Mouse (Mus musculus): ENCODE data around the gene Pparg.

The Pparg gene

DNA sequence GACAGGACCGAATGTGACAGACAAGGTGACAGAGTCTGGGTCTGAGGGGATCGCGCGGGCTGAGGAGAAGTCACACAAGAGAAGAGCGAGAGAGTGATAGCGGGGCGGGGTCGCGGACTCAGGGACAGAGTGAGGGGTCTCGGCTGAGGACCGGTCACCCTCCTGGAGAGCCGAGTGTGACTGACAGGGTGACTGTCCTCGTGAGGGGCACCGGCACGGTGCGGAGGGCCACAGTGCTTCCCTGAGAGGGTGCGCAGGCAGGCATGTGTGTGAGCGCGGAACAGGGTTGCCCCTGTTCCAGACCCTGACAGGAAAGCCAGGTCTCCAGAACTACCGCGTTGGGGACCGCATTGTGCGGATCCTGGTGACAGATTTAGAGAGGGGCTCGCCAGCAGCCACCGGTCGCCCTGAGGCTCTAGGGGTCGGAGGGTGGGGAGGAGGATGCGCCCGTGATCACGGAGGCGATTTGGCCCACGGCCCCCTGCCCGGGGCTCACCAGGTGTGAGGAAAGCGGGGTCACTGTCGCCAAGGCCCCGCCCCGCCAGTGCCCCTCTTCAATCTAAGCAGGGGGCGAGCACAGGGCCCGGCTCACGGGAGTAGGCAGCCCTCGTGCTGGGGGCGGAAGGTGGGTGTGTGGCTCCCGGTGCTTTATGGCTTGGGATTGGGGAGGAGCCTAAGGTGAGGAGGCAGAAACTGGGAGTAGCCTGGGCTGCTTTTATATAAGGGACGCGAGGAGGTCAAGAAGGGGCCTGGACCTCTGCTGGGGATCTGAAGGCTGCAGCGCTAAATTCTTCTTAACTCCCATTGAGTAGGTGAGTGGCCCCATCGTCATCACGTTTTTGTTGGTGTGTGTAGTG is 1.1 kb downstream of the Pparg start:
- peak; percentile 29 for DNase-seq (ENCODE audit: low spot score)

DNA sequence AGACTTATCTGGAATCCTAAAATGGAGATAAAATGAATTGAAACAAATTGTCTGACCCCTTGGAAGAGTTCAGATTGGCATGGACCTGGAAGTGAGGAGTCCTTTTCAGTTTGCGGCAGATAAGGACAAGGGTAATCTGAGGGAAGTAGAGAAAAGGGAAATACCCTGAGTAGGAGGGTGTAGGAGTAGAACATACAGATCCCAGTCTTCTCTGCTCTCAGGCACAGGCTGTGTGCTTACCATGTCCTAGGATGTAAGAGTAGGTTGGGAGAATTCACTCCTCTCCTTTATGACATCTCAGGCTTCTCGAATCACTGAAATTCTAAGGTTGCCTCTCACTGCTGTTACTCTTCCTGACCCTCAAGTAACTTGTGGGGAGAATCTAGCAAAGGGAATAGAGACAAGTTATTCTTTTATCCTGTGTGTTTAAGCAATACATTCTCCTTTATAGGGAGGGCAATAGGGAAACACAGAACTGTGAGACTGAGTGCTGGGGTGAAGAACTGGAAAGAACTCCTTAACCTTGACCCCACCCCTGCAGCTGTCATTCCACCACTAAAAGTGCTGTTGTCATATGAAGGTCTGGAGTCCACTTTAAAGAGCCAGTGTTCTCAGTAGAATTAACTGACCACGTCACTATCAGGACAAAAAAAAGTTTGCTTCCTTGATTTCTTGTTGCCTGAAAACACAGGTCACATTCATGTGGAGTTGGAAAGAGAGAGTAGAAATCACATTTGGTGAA is 6.3 kb downstream of the Pparg start:
- no peak for DNase-seq (ENCODE audit: low spot score)

DNA sequence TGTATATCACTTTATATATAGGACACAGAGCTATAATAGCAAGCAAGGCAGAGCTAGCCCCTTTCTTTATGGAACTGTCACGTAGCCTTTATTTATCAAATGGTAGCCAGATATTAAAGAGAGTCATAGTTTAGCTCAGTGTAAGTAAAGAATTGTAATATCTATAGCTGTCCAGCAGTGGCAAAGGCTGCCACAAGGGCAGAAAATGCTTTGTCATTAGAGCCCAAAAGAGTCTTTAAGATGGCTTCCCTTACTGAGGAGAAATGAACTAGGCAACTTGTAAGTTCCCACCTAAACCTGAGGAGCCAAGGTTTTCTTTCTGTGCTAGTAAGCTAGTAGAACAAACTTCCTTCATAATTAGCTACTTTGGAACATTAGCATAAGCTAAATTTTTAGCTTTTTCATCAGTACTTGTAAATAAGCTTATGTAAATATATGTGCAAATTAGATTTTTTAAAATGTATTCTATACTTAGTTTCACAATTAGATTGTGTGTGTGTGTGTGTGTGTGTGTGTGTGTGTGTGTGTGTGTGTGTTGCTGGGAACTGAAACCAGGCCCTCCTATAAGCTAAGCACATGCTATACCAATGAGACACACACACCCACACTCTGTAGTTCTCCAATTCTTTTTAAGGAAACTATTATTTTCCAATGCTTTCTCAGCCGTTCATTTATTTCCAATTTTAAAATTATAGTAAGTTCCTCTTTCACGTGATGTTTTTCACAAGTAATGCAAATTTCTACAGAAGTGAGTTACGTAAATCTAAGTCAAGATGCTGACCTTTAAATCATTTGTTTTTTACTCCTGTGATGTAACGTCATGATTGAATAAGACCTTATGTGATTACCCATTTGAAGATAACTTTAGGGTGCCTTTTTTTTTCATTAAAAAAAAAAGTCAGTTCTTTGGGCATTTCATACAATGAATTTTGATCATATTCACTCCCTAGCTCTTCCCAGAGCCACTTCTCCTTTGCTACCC is 14.4 kb downstream of the Pparg start:
- peak; percentile 12 for DNase-seq (ENCODE audit: low spot score)

DNA sequence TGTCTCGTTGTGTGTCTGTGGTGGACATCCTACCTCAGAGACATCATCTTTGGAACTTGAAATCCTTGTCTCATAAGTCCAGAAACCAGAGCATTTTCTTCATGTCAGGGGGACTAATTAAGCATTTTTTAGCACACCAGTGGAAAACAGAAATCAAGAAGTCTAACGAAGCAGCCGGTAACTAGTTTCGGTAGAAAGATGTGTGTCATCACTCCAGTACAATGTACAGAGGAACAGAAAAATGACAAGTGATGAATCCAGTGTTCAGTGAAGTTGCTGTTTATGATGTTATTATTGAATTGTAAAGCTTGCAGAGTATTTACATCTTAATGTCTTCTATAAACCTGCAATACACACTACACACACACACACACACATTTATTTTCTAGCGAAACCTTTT is 19.8 kb downstream of the Pparg start:
- no peak for DNase-seq (ENCODE audit: low spot score)

DNA sequence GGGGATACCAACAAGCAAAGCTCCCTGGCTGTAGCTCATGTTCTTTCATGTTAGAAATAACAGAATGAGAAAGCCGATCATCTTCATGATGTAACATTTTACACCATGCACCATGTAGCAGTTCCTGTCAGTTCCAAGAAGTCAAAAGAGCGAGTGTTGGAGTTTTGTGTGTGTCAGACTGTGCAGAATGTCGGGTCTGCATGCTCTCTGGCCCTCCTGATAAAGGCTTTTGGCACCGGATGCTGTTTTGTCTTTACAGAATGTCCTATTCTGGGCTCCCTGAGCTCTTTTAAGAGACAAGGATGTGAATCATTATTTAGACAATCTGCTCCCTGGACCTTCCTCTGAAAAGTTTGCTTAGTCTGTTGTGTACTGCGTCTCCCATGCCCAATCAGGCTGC is 22.0 kb downstream of the Pparg start:
- DNase-seq (ENCODE audit: low spot score): no peak

DNA sequence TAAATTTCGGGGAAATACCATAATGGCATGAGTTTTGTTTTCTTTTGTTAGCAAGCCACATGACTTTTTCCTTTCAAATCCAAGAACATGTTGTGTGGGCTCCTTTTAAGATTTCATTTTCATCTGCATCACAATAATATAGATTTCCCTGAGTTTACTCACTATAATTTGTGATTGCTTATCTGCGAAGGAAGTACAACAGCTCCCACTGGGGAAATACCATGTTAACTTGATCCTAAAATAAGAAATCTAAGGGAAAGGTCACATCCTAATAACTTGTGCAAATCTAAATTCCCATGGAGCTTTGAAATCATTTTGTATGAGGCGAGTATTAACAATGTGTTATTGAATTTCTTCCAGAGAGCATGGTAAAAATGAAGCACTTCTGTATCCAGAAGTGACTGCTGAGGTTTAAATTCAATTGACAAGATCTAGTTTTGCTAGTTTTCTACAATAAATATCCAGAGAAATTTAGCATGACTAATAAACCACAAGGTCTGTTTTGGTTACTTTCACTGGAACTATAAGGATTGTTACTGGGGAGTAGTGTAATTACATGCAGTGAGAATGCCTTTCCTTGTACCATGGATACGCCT is 29.3 kb downstream of the Pparg start:
- DNase-seq (ENCODE audit: low spot score): no peak

DNA sequence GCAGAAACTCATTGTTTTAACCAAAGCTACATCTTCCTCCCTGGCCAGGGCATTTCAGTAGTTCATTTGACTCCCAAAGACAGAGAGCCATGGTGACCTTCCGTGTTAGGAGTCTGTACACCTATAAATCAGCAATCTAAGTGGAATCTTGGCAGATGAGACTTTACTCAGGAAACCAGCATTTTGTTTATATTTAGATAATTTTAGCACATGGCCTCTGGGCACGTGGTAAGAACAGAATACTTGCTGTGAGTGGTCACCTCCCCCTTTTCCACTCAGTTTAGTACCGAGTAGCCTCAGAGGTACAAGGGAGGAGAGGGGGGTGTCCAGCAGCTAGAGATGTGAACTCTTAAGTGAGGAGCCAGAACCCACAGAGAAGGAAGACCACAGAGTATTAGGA is 36.2 kb downstream of the Pparg start:
- DNase-seq (ENCODE audit: low spot score): no peak

DNA sequence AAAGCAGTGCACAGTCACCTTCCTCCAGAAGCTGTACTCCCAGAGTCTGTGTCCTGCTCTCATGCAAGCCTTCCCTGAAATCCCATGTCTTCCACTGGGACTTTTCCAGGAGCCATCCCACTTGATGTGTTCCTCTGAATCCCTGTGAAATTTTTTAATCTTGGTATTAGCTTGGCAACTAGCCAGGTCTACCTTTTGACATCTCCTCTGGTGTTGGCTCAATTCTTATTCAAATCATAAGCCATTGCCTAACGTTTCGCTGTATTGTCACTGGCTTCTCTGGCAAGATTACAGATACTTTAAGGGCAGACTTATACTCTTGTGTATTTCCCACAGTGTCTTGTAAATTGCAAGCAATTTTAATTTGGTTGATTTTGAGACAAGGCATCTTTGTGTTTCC is 43.6 kb downstream of the Pparg start:
- no peak for DNase-seq (ENCODE audit: low spot score)

DNA sequence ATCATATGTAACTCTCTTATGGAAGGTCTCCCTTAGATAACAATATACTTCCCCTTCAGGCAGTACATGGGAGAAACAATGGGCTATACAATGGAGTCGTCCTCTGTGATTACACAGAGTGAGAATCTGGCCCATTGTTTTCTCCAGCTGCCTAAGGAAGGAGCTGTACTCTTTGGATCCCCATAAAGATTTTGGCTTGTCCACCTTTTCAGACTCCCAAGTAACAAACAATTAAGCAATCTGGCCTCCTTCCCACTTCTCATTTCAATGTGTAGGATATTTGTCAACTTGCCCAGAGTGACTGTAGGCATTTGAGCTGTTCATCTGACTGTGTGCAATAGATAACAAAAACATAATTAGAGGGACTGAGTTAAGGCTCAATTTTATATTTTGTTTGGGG is 50.7 kb downstream of the Pparg start:
- DNase-seq (ENCODE audit: low spot score): peak; percentile 11

DNA sequence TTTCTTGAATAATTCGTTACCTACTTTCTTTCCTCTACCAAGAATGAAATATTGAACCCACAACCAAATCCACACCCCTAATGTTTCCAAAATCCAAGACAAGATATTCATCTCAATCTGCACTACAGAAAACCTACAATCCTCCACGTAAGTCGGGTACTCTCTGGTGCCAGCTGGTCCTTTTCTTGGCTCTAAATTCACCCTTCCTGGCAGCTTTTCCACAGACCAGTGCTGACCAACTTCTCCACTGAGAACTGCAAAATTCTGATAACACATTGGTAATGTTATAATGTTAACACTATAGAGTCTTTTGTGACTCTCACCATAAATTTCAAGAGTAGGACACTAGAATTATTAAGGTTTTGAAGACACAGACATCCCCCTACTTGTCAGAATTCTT is 57.4 kb downstream of the Pparg start:
- no peak for DNase-seq (ENCODE audit: low spot score)

DNA sequence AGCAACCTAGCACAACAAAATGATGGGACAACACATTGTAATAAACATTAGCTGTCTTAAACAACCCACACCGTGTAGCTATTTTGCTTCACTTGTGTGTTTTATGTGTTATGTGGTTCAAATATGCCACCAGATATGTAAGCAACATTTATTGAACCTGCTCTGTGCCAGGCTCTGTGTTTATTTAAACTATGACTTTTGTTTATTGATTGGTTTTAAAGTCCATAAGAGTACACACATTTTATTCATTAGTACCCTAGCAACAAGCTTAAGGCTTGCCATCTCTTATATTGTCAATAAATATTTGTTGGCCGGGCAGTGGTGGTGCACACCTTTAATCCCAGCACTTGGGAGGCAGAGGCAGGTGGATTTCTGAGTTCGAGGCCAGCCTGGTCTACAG is 58.2 kb downstream of the Pparg start:
- DNase-seq (ENCODE audit: low spot score): no peak

DNA sequence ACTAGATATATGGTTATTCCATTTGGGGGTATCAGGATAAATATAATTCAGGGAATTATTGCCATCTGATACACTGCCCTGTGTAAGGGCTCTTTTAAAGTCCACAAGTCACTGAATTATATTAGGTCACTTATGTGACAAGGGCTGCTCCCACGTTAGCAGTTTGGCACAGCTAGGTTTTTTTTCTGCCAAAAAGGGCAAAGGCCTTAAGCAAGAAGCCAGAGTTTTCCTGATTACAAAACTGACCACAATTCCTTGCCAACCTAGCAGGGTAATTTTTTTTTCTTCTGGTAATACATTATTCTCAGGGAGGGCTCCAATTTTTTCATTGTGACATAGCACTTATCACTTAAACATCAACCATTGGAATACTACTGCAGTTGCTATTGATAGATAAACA is 60.2 kb downstream of the Pparg start:
- DNase-seq (ENCODE audit: low spot score): peak; percentile 78

DNA sequence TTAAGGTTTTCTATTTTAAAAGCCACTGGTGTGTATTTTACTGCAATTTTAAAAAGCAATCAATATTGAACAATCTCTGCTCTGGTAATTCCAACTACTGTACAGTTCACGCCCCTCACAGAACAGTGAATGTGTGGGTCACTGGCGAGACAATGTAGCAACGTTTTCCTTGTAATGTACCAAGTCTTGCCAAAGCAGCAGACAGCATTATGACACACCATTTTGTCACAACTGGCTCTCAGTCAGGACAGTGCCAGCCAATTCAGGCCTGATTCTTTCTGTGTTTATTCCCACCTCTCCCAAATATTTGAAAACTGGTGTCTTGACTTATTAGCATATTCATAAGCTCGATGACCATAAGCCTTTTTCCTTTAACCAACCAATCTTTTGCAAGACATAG is 60.9 kb downstream of the Pparg start:
- DNase-seq (ENCODE audit: low spot score): peak; percentile 38

DNA sequence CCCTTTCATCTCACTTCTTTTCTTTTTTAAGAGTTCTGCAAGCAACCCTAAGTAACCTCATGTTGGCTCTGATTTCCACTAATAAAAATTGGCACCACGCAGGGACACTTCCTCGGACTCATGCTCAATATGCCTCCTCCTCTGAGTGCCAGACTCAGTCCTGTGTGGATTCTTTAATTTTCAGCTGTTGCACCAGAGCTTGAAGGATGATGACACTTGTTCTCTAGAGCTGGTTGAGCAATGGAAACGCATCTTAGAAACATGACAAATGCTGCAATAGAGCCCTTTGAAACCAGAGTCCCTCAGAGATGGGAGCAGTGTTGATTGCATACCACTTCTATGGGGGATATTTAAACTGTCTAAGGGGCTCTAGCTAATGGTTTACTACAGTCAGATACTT is 63.7 kb downstream of the Pparg start:
- peak; percentile 48 for DNase-seq (ENCODE audit: low spot score)

DNA sequence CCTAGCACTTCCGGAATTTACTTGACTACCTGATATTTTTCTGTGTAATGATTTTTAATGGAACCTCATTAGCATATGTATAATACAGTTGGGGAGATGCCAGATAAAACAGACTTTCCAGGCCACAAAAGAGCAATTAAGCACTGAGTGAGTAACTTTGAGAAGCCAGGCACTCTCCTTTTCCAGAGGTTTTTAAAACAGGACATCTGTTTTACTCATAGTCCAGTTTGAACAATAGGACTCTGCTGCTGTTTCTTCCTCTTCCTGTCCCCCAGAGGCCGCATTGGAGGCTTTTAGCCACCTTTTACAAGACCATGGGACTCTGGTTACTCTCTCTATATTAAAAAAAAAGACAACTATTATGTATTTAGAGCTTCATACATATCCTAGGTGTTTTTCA is 72.0 kb downstream of the Pparg start:
- DNase-seq (ENCODE audit: low spot score): no peak

DNA sequence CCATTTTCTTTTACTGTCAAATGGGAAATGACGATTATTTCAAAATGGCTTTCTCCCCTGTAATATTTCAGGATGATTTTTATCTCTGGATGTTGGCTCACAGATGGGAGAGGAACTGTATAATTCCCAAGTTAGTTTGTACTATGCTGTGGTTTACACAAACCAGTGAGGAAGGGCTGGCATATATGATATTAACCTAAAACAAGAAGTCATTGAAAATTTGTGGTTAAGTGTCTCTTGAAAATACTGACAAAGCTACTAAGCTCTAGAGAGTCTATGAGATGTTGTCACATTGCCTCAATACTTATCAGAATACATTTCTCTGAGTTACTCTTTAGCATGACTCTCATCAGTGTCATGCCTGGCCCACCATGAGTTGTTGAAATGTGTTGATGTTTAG is 73.3 kb downstream of the Pparg start:
- no peak for DNase-seq (ENCODE audit: low spot score)

DNA sequence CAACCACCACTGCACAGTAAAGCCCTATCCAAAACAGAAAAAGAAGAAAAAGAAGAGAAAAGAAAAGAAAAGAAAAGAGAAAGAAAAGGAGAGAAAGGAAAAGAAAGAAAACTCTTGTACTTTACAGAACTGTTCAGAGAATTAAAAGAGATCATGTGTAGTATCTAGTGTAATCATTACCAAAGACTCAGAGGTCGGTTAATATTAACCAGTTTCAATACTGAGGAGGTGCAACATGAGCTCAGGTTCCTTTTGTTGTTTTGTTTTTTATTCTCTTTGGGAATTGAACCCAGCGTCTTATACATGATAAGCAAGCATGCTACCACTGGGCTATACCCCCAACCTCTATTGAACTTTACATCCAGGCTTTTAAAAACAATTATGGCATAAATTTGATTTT is 74.1 kb downstream of the Pparg start:
- DNase-seq (ENCODE audit: low spot score): no peak

DNA sequence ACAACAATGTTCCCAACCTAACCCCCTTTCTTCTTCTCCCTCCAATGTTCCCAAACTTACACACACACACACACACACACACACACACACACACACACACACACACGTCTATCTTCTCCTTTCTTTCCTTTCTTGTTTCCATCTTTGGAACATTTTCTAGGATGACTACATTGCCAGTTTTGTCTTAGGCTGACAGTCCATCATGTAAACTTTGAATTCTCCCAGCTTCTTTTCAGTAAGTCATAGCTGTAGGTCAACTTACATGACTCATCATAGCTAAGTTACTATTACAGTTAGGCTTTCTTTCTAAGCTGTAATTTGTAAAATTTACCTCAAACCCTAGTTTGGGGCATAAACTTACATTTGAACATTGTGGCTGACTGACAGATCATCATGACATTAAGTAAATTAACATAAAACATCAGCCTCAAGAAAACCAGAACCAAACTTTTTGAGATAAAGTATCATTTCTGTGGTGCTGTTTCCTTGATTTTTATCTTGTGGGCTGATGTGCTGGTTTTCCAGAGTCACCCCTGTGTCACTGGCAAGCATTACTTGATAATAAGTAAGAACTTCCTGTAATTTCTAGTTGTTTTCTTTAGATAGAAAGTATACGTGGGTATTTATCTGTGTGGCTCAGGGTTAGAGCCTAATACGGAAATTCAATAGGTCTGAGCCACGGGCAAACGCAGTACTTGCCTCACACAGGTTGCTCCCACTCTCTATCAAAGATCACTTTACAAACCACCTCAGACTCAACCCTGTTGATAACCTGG is 79.7 kb downstream of the Pparg start:
- no peak for DNase-seq (ENCODE audit: low spot score)

DNA sequence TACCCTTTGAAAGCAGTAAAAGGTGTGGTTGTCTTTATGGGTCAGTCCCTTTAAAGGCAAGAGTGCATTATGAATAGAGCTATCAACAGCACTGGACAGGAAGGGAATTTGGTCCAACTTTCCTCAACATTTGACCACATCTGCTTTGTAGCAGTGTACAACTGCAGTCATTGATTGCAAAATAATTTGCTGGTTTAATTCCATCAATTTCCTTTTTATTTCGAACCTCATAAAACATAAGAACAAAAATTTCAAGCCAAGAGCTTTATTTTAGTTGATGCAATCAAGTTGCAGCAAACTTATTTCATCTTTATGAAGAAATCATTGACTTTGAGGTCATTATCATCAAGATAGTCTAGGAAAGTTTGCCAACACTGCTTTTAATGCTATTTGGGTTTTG is 91.8 kb downstream of the Pparg start:
- DNase-seq (ENCODE audit: low spot score): no peak

DNA sequence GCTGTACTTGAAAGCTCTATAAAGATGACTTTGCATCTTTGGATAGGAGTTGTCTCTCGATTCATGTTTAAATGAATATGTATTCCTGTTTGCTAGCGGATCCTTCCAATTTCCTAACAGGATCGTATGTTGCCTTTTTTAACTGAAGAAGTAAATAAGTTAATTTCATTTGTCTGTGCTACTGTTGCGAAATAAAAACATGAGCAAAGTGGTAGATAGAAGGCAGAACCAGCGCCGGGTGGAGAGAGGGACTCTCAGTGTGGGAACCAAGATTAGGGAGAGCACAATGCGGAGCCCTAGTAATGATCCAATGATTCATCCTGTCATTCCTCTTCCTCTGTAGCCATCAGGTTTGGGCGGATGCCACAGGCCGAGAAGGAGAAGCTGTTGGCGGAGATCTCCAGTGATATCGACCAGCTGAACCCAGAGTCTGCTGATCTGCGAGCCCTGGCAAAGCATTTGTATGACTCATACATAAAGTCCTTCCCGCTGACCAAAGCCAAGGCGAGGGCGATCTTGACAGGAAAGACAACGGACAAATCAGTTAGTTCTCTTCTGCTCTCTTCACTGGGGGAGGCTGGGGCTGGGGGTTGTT is 102.1 kb downstream of the Pparg start:
- peak; percentile 78 for DNase-seq (ENCODE audit: low spot score)

DNA sequence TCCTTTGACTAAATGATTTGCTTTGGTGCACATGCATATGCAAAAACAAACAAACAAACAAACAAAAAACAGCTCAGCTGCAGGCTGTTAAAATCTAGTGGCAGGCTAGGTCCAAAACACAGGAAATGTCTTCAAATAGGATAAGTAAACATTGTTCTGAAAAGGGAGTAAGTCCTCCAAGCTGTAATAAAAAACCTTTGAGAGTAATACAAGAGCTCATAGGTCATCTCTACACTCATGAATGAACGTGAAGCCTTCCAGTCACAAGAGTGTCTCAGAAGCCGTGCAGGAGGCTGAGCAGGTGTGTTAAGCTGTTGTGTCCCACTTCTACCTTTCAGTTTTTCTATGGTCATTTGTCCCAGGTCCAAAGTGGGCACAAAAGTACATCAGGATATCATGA is 102.6 kb downstream of the Pparg start:
- DNase-seq (ENCODE audit: low spot score): no peak
